Mouse (Mus musculus) small intestine, adult 2 months (tissue): ENCODE data around the gene Igf2bp2.

Source experiments
- CTCF ChIP-seq: fragments of 200-500 bp; IDR thresholded peaks from 2 replicates; pipeline ENCODE4 v1.5.1; 2012; ENCODE audit warnings: low read depth, mild to moderate bottlenecking, control low read depth, inconsistent platforms, low read length, moderate library complexity, mixed read lengths; ENCODE audit not compliant: insufficient replicate concordance, insufficient read length; ENCODE audit errors: extremely low read depth
- POLR2A ChIP-seq: fragments of 200-500 bp; IDR thresholded peaks from 2 replicates; pipeline ENCODE4 v1.6.1; 2012; ENCODE audit warnings: low read depth, mild to moderate bottlenecking, control low read depth, inconsistent platforms, low read length, moderate library complexity

GRCm38 (mm10) chr16:22060416-22060815 lies 102.7 kb downstream of the Igf2bp2 start:
- TF ChIP-seq POLR2A (no peak), CTCF (no peak)
